Mouse (Mus musculus): ENCODE measurements around the gene Gle1. TPM values are rescaled to one million over a fixed set of nuclear protein-coding genes. Genes with fewer than 3 reads are reported as not detected.

Gle1 gene
- polyA plus RNA-seq, 1 experiment from 2014 or later, result 43.1 TPM

DNA sequence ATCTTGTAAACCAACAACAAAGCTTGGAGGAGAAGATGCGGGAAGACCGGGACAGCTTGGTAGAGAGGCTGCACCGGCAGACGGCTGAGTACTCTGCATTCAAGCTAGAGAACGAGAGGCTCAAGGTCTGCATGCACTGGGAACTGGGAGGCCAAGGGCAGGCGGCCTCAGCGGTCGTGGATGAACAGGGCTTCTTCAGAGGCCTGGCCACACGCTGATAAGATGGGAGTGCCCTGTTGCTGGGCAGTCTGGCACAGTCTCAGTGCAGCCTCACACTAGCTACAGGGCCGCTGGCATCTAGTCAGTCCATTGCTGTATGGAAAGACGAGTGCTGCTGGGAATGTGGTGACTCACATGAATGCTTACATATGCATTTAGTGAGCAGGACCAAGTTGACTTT, 17.6 kb upstream of the Gle1 start:
- Histone ChIP-seq H3K9ac (peak overlapping the region; percentile 40; the same call in 1 of the 2 replicates), H3K4me2 (peak overlapping the region; percentile 46), H3K4me3 (no peak overlapping the region), H3K36me3 (peaks cover 95% of the 10 kb centered on the region), H3K27me3 (replicated peaks) (no peaks in the 10 kb centered on the region), H3K4me1 (peaks cover 21% of the 10 kb centered on the region), H3K27ac (peak overlapping the region; percentile 80), H3K9me3 (replicated peaks) (no peaks in the 10 kb centered on the region)
- ATAC-seq, result peak; percentile 93
- WGBS (ENCODE audit: insufficient replicate concordance), result 65% methylated on average over 11 of the region's 11 CpGs

DNA sequence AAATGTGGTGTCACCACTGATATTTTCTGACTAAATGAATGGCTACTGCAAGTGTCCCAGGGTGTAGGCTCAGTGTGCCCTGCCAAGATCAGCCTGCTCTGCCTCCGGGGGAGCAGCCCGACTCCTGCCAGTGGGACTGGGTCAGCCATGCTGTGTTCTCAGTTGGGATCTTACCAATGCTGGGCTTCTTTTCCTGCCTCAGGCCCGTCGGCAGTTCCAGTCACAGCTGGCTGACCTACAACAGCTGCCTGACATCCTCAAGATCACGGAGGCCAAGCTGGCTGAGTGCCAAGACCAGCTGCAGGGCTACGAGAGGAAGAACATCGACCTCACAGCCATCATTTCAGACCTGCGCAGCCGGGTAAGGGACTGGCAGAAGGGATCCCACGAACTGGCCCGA, 13.2 kb upstream of the Gle1 start:
- peaks cover 97% of the 10 kb centered on the region for H3K36me3 ChIP-seq
- H3K9ac ChIP-seq, result no peak overlapping the region
- ATAC-seq, result no peak
- H3K4me3 ChIP-seq, result no peak overlapping the region
- no peak overlapping the region for H3K4me2 ChIP-seq
- H3K4me1 ChIP-seq, result peaks cover 14% of the 10 kb centered on the region
- H3K9me3 ChIP-seq (replicated peaks), result no peaks in the 10 kb centered on the region
- no peaks in the 10 kb centered on the region for H3K27me3 ChIP-seq (replicated peaks)
- no peak overlapping the region for H3K27ac ChIP-seq
- WGBS (ENCODE audit: insufficient replicate concordance), result 80% methylated on average over 11 of the region's 11 CpGs

DNA sequence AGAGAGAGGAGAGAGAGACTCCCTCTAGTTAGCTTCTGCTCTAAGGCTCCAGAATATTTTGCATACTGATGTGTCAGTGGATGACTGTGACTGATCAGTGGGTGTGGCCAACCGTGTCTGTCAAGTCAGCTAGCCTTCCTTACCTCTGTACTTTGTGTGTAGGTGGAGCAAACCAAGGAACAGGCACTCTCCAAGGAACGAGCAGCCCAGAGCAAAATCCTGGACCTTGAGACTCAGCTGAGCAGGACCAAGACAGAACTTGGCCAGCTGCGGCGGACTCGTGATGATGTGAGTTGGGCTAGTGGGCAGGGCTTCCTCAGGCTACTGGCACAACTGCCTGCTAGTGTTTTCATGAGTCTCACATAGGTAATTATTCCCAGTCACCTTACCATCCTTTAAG, 8.7 kb upstream of the Gle1 start:
- H3K9me3 ChIP-seq (replicated peaks), result no peaks in the 10 kb centered on the region
- H3K27ac ChIP-seq, result no peak overlapping the region
- no peaks in the 10 kb centered on the region for H3K27me3 ChIP-seq (replicated peaks)
- no peaks in the 10 kb centered on the region for H3K4me1 ChIP-seq
- H3K36me3 ChIP-seq, result peaks cover 100% of the 10 kb centered on the region
- H3K4me3 ChIP-seq, result no peak overlapping the region
- ATAC-seq, result no peak
- H3K9ac ChIP-seq, result no peak overlapping the region
- WGBS (ENCODE audit: insufficient replicate concordance), result 80% methylated on average over 5 of the region's 5 CpGs
- H3K4me2 ChIP-seq, result no peak overlapping the region

DNA sequence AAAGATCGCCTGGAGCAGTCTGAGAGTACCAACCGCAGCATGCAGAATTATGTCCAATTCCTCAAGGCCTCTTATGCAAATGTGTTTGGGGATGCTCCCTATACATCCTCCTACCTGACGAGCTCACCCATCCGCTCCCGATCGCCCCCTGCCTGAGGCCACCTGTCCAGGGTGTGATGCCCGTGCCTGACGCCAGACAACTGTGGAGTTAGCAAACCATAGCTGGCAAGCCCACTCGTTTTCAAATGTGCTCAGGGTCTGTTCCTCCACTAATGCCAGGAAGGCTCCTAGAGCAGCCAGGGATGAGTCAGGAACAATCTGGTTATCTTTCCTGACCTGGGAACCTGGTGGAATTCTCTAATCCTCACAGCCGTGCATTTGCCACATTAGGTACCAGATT, 4.7 kb upstream of the Gle1 start:
- Histone ChIP-seq H3K4me2 (no peak overlapping the region), H3K4me1 (0 out of 2 replicates have a peak, but pooled peaks cover 7% of the 10 kb centered on the region), H3K9me3 (replicated peaks) (no peaks in the 10 kb centered on the region), H3K4me3 (no peak overlapping the region), H3K36me3 (peaks cover 60% of the 10 kb centered on the region), H3K27ac (no peak overlapping the region), H3K9ac (no peak overlapping the region), H3K27me3 (replicated peaks) (no peaks in the 10 kb centered on the region)
- ATAC-seq, result no peak
- 84% methylated on average over 10 of the region's 10 CpGs for WGBS (ENCODE audit: insufficient replicate concordance)

DNA sequence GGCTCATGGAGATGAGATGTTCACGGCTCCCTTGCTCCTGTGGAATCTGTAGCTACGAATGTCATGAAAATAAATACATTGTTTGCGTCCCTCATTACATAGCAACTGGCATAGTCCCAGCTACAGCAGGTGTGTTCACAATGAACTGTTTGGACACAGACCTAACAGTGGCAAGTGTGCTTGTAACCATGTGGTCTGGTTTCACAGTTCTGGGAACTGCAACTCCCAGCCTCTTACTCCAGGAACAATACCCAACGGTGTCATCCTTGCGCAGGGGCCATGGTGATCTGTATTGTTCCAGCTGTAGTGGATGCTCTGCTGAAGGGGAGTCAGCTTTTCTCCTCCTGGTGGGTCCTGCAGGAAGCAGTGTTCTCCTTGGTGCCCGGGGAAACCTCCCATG, 4.0 kb upstream of the Gle1 start:
- no peak for ATAC-seq
- peaks cover 53% of the 10 kb centered on the region for H3K36me3 ChIP-seq
- H3K27me3 ChIP-seq (replicated peaks), result no peaks in the 10 kb centered on the region
- no peak overlapping the region for H3K27ac ChIP-seq
- peaks cover 13% of the 10 kb centered on the region for H3K4me1 ChIP-seq
- H3K4me2 ChIP-seq, result no peak overlapping the region
- WGBS (ENCODE audit: insufficient replicate concordance), result 86% methylated on average over 6 of the region's 6 CpGs
- no peak overlapping the region for H3K9ac ChIP-seq
- no peaks in the 10 kb centered on the region for H3K9me3 ChIP-seq (replicated peaks)
- no peak overlapping the region for H3K4me3 ChIP-seq

DNA sequence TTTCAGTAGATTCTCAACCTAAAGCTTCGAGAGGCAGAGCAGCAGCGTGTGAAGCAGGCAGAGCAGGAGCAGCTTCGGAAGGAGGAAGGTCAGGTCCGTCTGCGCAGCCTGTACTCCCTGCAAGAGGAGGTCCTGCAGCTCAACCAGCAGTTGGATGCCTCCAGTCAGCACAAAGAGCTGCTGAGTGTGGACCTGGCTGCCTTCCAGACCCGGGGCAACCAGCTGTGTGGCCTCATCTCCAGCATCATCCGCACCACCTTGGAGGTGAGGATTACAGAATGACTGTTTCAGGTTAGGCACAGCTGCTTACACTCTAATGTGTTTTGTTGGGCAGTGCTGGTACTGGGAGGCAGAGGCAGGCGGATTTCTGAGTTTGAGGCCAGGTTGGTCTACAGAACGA, 4.8 kb downstream of the Gle1 start:
- WGBS (ENCODE audit: insufficient replicate concordance), result 82% methylated on average over 9 of the region's 9 CpGs
- Histone ChIP-seq H3K27ac (no peak overlapping the region), H3K4me1 (peaks cover 16% of the 10 kb centered on the region), H3K9me3 (replicated peaks) (no peaks in the 10 kb centered on the region), H3K4me2 (no peak overlapping the region), H3K4me3 (no peak overlapping the region), H3K36me3 (peaks cover 81% of the 10 kb centered on the region), H3K9ac (no peak overlapping the region), H3K27me3 (replicated peaks) (no peaks in the 10 kb centered on the region)
- no peak for ATAC-seq

DNA sequence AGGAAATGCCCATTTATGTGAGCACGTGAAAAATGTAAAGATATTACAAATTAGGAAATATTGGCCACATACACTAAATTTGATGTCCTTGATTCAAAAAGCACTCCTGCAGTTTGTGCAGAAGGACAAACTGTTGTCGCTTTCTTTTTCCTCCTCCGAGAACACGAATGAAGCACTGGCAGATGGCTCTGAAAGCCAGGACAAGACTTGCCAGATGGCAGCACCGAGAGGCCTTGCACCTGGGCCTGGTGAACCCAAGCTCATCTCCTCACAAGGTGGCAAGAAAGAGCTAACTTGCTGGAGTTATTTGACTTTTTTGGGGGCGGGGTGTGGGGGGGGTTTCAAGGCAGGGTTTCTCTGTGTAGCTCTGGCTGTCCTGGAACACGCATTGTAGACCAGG, 5.6 kb downstream of the Gle1 start:
- Histone ChIP-seq H3K36me3 (peaks cover 88% of the 10 kb centered on the region), H3K4me2 (no peak overlapping the region), H3K27me3 (replicated peaks) (no peaks in the 10 kb centered on the region), H3K4me3 (no peak overlapping the region), H3K9ac (no peak overlapping the region), H3K4me1 (peaks cover 17% of the 10 kb centered on the region), H3K9me3 (replicated peaks) (no peaks in the 10 kb centered on the region), H3K27ac (no peak overlapping the region)
- no peak for ATAC-seq
- WGBS (ENCODE audit: insufficient replicate concordance), result 86% methylated on average over 7 of the region's 7 CpGs

DNA sequence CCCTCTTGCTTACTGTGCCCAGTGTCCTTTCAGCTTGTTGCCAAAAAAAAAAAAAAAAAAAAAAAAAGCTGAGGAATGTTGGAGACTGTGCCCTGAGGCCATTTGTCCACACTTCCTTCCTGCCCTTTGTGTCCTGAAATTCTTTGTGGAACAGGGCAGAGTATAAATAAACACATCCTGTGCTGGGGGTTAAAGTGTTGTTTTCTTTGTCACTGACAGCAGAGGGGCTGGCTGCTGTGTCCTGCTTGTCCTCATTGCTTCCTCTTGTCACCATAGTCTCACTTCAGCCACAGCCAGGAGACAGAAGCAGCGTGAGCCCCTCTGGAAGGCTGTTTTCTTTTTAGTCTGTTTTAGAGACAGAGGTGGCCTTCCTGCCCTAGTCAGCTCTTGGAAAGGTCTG, 9.5 kb downstream of the Gle1 start:
- 0 out of 2 replicates have a peak overlapping the region, but pooled peaks have one; percentile 10 for H3K9ac ChIP-seq
- H3K4me2 ChIP-seq, result no peak overlapping the region
- 32% methylated on average over 1 of the region's 1 CpGs for WGBS (ENCODE audit: insufficient replicate concordance)
- peak; percentile 60; the same call in 1 of the 2 replicates for ATAC-seq
- peaks cover 98% of the 10 kb centered on the region for H3K36me3 ChIP-seq
- H3K27me3 ChIP-seq (replicated peaks), result no peaks in the 10 kb centered on the region
- H3K4me1 ChIP-seq, result peaks cover 8% of the 10 kb centered on the region; the same call in 1 of the 2 replicates
- peak overlapping the region; percentile 74 for H3K27ac ChIP-seq
- no peaks in the 10 kb centered on the region for H3K9me3 ChIP-seq (replicated peaks)
- H3K4me3 ChIP-seq, result no peak overlapping the region

DNA sequence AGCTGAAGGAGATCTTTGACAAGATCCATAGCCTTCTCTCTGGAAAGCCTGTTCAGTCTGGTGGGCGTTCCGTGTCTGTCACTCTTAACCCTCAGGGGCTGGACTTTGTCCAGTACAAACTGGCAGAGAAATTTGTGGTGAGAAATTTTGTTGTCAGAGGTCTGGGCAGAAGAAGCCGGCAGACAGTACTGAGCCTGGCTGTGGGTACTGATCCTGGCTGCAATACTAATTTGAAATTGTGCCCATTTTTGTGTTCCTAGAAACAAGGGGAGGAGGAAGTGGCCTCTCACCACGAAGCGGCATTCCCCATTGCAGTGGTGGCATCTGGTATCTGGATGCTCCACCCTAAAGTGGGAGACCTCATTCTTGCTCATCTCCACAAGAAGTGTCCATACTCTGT, 13.7 kb downstream of the Gle1 start:
- Histone ChIP-seq H3K4me1 (peaks cover 8% of the 10 kb centered on the region; the same call in 1 of the 2 replicates), H3K9me3 (replicated peaks) (no peaks in the 10 kb centered on the region), H3K36me3 (peaks cover 91% of the 10 kb centered on the region), H3K4me2 (no peak overlapping the region), H3K27ac (no peak overlapping the region), H3K4me3 (no peak overlapping the region), H3K9ac (no peak overlapping the region), H3K27me3 (replicated peaks) (no peaks in the 10 kb centered on the region)
- ATAC-seq, result no peak
- 84% methylated on average over 5 of the region's 5 CpGs for WGBS (ENCODE audit: insufficient replicate concordance)

DNA sequence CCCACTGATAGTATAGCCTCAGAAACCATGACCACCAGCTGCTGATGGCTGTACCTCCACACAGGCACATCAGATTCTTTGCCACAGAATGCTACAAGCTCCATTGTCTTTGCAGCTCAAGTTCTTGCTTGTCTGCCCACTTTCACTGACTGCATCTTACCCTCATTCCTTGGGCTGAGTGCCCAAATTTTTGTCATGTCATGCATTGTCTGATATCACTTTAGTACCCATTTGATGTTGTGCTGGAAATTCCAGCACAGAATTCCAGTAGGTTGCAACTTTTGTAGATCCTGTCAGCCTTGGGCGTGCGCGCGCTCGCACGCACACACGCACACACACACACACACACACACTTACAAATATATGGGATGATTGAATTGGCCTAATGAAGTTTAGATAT, 26.0 kb downstream of the Gle1 start:
- Histone ChIP-seq H3K4me1 (peaks cover 10% of the 10 kb centered on the region), H3K9me3 (replicated peaks) (no peaks in the 10 kb centered on the region), H3K27me3 (replicated peaks) (peaks cover 41% of the 10 kb centered on the region), H3K4me3 (no peak overlapping the region), H3K9ac (no peak overlapping the region), H3K36me3 (peaks cover 40% of the 10 kb centered on the region), H3K27ac (no peak overlapping the region), H3K4me2 (no peak overlapping the region)
- ATAC-seq, result no peak
- WGBS (ENCODE audit: insufficient replicate concordance), result 98% methylated on average over 7 of the region's 7 CpGs

DNA sequence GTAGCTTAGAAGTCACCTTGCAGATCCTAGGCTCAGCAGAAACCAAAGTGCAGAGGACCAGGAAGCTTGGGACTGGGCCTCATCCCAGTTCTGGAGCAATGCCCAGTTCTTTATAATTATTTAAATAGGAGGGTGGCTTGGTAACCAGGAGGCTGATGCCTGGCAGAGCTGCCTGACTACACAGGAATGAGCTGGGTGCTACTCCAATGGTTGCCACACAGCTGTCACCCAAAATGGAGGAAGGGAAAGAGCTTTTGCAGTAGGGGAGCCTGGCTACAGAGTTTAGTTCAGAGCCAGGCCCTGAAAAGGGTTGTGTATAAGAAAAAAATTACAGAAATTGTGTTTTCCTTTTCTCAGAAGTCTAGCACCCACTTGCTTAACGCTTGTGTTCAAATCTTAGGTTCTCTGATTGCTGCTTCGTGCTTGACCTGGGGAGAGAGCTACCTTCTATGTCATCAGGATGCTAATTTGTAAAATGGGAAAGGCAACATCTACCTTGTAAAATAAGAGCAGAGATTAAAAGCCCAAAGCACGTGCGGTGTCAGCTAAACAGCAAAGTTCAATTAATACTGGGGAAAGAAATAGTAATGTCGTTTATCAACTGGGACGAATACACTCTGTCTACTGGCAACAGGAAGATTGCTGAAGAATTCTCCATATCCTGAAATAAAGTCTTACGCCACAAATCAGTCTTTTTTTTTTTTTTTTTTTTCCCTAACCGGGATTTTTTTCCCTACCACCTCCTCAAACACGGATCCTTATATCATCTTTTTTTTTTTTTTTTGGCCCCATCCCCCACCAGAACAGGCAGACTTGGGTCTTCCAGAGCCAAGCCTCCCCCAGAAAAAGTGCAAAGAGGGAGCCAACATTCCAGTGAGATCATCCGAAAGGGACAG, 29.4 kb downstream of the Gle1 start:
- peaks cover 12% of the 10 kb centered on the region for H3K4me1 ChIP-seq
- H3K9ac ChIP-seq, result peak overlapping the region; percentile 47; the same call in 1 of the 2 replicates
- peak overlapping the region; percentile 82 for H3K4me2 ChIP-seq
- no peak for ATAC-seq
- H3K27ac ChIP-seq, result peak overlapping the region; percentile 69; the same call in 1 of the 2 replicates
- H3K4me3 ChIP-seq, result peak overlapping the region; percentile 63
- H3K9me3 ChIP-seq (replicated peaks), result no peaks in the 10 kb centered on the region
- H3K27me3 ChIP-seq (replicated peaks), result peaks cover 71% of the 10 kb centered on the region
- H3K36me3 ChIP-seq, result peaks cover 7% of the 10 kb centered on the region
- WGBS (ENCODE audit: insufficient replicate concordance), result 19% methylated on average over 10 of the region's 10 CpGs

DNA sequence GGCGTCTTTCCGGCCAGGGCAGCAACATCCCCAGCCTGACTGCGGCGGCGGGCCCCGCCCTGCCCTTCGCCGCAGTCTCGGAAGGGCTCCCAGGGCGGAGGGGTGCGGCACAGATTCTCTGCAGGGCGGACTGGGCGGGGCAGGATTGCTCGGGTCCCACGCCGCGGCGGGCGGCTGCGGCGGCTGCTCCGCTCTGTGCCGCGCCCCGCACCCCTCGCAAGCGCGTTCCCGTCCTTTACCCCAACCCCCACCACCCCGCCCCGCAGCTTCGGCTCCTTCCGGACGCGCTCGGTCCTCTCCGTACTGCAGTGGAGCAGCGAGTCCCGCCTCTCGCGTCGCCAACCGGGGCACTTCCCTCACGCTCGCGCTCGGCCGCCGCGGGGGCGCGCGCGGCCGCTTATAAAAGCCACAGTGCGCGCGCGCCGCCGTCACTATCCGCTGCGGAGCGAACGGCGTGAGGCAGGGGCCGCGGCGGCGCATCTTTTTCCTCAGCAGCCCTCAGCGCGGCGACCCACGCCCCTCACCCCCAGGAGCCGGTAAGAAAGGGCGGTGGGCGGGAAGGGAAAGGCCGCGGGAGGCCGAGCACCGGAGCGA, 30.1 kb downstream of the Gle1 start, which contains the start of gene Sptan1:
Gene Sptan1 (plus strand): TSS at position 311 of the 594 bp plus-strand sequence.
- Histone ChIP-seq H3K27ac (peak within 1 kb of the TSS; percentile 69; the same call in 1 of the 2 replicates), H3K4me1 (peaks cover 12% of the 10 kb centered on the region), H3K4me2 (peak within 1 kb of the TSS; percentile 82), H3K9me3 (replicated peaks) (no peaks in the 10 kb centered on the region), H3K9ac (peak within 1 kb of the TSS; percentile 73), H3K27me3 (replicated peaks) (peaks cover 79% of the 10 kb centered on the region), H3K4me3 (peak within 1 kb of the TSS; percentile 63), H3K36me3 (no peaks in the 10 kb centered on the region; the same call in 1 of the 2 replicates)
- ATAC-seq, result peak; percentile 91
- under 1% methylated on average over 78 of the region's 82 CpGs for WGBS (ENCODE audit: insufficient replicate concordance)
